Mouse (Mus musculus): Measurements from ENCODE around the gene Nudt21. TPM values are rescaled to one million over a fixed set of nuclear protein-coding genes. Genes with fewer than 3 reads are reported as not detected.
"Not testable (repeated sequence)": the region's sequence is repeated elsewhere in the genome, so short reads cannot be mapped to it uniquely, and the experiment has no call there.

Nudt21 gene
- polyA plus RNA-seq (2015; fragmentation: Nextera tagmentation; extraction: Ambion mirVana), result 64.7 and 73.1 TPM in 2 replicates

- Histone ChIP-seq H3K4me3 (peak within 1 kb of the TSS; percentile 81), H3K9me3 (replicated peaks) (no peaks in the 10 kb centered on the region), H3K36me3 (no peaks in the 10 kb centered on the region), H3K27ac (peak within 1 kb of the TSS; percentile 81), H3K27me3 (no peaks in the 10 kb centered on the region), H3K4me1 (replicated peaks) (peaks cover 31% of the 10 kb centered on the region), H3K9ac (peak within 1 kb of the TSS; percentile 68), H3K4me2 (peak within 1 kb of the TSS; percentile 85)
- peak; percentile 99 for ATAC-seq (replicated peaks; ENCODE audit: insufficient number of reproducible peaks, insufficient read depth, low FRiP score, low read depth)
- under 1% methylated on average over 41 of the region's 41 CpGs for WGBS
These were observed at the start of gene Nudt21, which contains the start of gene Ogfod1 for GRCm38 (mm10) chr8:94036944-94037524. TSS of gene Nudt21 (minus strand) at chr8:94037031. TSS of gene Ogfod1 (plus strand) at chr8:94037198.

- Histone ChIP-seq H3K4me2 (no peak overlapping the region), H3K9me3 (replicated peaks) (no peaks in the 10 kb centered on the region), H3K4me3 (no peak overlapping the region), H3K27ac (no peak overlapping the region), H3K4me1 (replicated peaks) (no peaks in the 10 kb centered on the region), H3K9ac (no peak overlapping the region), H3K27me3 (no peaks in the 10 kb centered on the region), H3K36me3 (no peaks in the 10 kb centered on the region)
- WGBS, result 83% methylated on average over 12 of the region's 12 CpGs
- ATAC-seq (replicated peaks; ENCODE audit: insufficient number of reproducible peaks, insufficient read depth, low FRiP score, low read depth), result no peak
These were observed 39.8 kb upstream of the Nudt21 start for GRCm38 (mm10) chr8:94076461-94077192.

GRCm38 (mm10) chr8:94068793-94069192 lies 32.0 kb upstream of the Nudt21 start:
- ATAC-seq (replicated peaks; ENCODE audit: insufficient number of reproducible peaks, insufficient read depth, low FRiP score, low read depth), result no peak
- H3K4me1 ChIP-seq (replicated peaks), result no peaks in the 10 kb centered on the region
- H3K9ac ChIP-seq, result no peak overlapping the region
- no peak overlapping the region for H3K27ac ChIP-seq
- no peak overlapping the region for H3K4me3 ChIP-seq
- no peaks in the 10 kb centered on the region for H3K9me3 ChIP-seq (replicated peaks)
- H3K4me2 ChIP-seq, result no peak overlapping the region
- peaks cover 7% of the 10 kb centered on the region for H3K36me3 ChIP-seq
- no peaks in the 10 kb centered on the region for H3K27me3 ChIP-seq
- WGBS, result 84% methylated on average over 7 of the region's 7 CpGs

GRCm38 (mm10) chr8:94066121-94066863 lies 29.5 kb upstream of the Nudt21 start:
- no peaks in the 10 kb centered on the region for H3K4me1 ChIP-seq (replicated peaks)
- H3K27me3 ChIP-seq, result no peaks in the 10 kb centered on the region
- 75% methylated on average over 11 of the region's 11 CpGs for WGBS
- peaks cover 21% of the 10 kb centered on the region for H3K36me3 ChIP-seq
- no peak for ATAC-seq (replicated peaks; ENCODE audit: insufficient number of reproducible peaks, insufficient read depth, low FRiP score, low read depth)
- H3K4me3 ChIP-seq, result no peak overlapping the region
- no peak overlapping the region for H3K9ac ChIP-seq
- H3K4me2 ChIP-seq, result no peak overlapping the region
- H3K9me3 ChIP-seq (replicated peaks), result no peaks in the 10 kb centered on the region
- H3K27ac ChIP-seq, result no peak overlapping the region

GRCm38 (mm10) chr8:94057157-94057854 lies 20.5 kb upstream of the Nudt21 start:
- Histone ChIP-seq H3K36me3 (peaks cover 31% of the 10 kb centered on the region; the same call in 1 of the 2 replicates), H3K4me1 (replicated peaks) (no peaks in the 10 kb centered on the region), H3K9ac (no peak overlapping the region), H3K27me3 (no peaks in the 10 kb centered on the region), H3K27ac (no peak overlapping the region), H3K4me2 (no peak overlapping the region), H3K4me3 (no peak overlapping the region), H3K9me3 (replicated peaks) (no peaks in the 10 kb centered on the region)
- no peak for ATAC-seq (replicated peaks; ENCODE audit: insufficient number of reproducible peaks, insufficient read depth, low FRiP score, low read depth)
- 62% methylated on average over 6 of the region's 6 CpGs for WGBS

GRCm38 (mm10) chr8:94052696-94053095 lies 15.9 kb upstream of the Nudt21 start:
- no peak for ATAC-seq (replicated peaks; ENCODE audit: insufficient number of reproducible peaks, insufficient read depth, low FRiP score, low read depth)
- Histone ChIP-seq H3K36me3 (peaks cover 16% of the 10 kb centered on the region; the same call in 1 of the 2 replicates), H3K9me3 (replicated peaks) (no peaks in the 10 kb centered on the region), H3K9ac (no peak overlapping the region), H3K4me1 (replicated peaks) (no peaks in the 10 kb centered on the region), H3K4me3 (no peak overlapping the region), H3K27me3 (no peaks in the 10 kb centered on the region), H3K27ac (no peak overlapping the region), H3K4me2 (no peak overlapping the region)
- 67% methylated on average over 12 of the region's 12 CpGs for WGBS

GRCm38 (mm10) chr8:94047845-94048244 lies 11.0 kb upstream of the Nudt21 start:
- no peaks in the 10 kb centered on the region for H3K27me3 ChIP-seq
- no peak overlapping the region for H3K9ac ChIP-seq
- ATAC-seq (replicated peaks; ENCODE audit: insufficient number of reproducible peaks, insufficient read depth, low FRiP score, low read depth), result no peak
- no peak overlapping the region for H3K4me3 ChIP-seq
- no peak overlapping the region for H3K4me2 ChIP-seq
- 0 out of 2 replicates have a peak, but pooled peaks cover 6% of the 10 kb centered on the region for H3K36me3 ChIP-seq
- WGBS, result 87% methylated on average over 2 of the region's 2 CpGs
- H3K4me1 ChIP-seq (replicated peaks), result no peaks in the 10 kb centered on the region
- H3K27ac ChIP-seq, result no peak overlapping the region
- no peaks in the 10 kb centered on the region for H3K9me3 ChIP-seq (replicated peaks)

- H3K27ac ChIP-seq, result 0 out of 2 replicates have a peak overlapping the region, but pooled peaks have one; percentile 58
- peak overlapping the region; percentile 85 for H3K4me2 ChIP-seq
- WGBS, result 8% methylated on average over 15 of the region's 15 CpGs
- peaks cover 27% of the 10 kb centered on the region for H3K4me1 ChIP-seq (replicated peaks)
- no peaks in the 10 kb centered on the region for H3K9me3 ChIP-seq (replicated peaks)
- no peak for ATAC-seq (replicated peaks; ENCODE audit: insufficient number of reproducible peaks, insufficient read depth, low FRiP score, low read depth)
- H3K4me3 ChIP-seq, result peak overlapping the region; percentile 81
- no peaks in the 10 kb centered on the region for H3K36me3 ChIP-seq
- H3K27me3 ChIP-seq, result no peaks in the 10 kb centered on the region
- H3K9ac ChIP-seq, result peak overlapping the region; percentile 68
These were observed 975 bp upstream of the Nudt21 start for GRCm38 (mm10) chr8:94037806-94038205.

GRCm38 (mm10) chr8:94036541-94036940 lies 290 bp downstream of the Nudt21 start:
- Histone ChIP-seq H3K9ac (peak overlapping the region; percentile 67), H3K4me3 (peak overlapping the region; percentile 81), H3K4me1 (replicated peaks) (peaks cover 31% of the 10 kb centered on the region), H3K4me2 (peak overlapping the region; percentile 61), H3K27ac (peak overlapping the region; percentile 81)
- ATAC-seq (replicated peaks; ENCODE audit: insufficient number of reproducible peaks, insufficient read depth, low FRiP score, low read depth), result peak; percentile 84
- not testable (repeated sequence) for H3K27me3 ChIP-seq; H3K9me3 ChIP-seq (replicated peaks); H3K36me3 ChIP-seq
- WGBS, result 0% methylated on average over 24 of the region's 32 CpGs

GRCm38 (mm10) chr8:94035200-94035599 lies 1.6 kb downstream of the Nudt21 start:
- Histone ChIP-seq H3K27ac (no peak overlapping the region), H3K4me1 (replicated peaks) (peaks cover 31% of the 10 kb centered on the region), H3K36me3 (peaks cover 8% of the 10 kb centered on the region; the same call in 1 of the 2 replicates), H3K4me3 (peak overlapping the region; percentile 11), H3K27me3 (no peaks in the 10 kb centered on the region), H3K4me2 (peak overlapping the region; percentile 61), H3K9me3 (replicated peaks) (no peaks in the 10 kb centered on the region), H3K9ac (no peak overlapping the region)
- no peak for ATAC-seq (replicated peaks; ENCODE audit: insufficient number of reproducible peaks, insufficient read depth, low FRiP score, low read depth)
- 39% methylated on average over 5 of the region's 5 CpGs for WGBS

- 85% methylated on average over 3 of the region's 3 CpGs for WGBS
These were observed 3.2 kb downstream of the Nudt21 start for GRCm38 (mm10) chr8:94033601-94034000.

More at GRCm38 (mm10) chr8:94033601-94034000, 3.2 kb downstream of the Nudt21 start:
- Histone ChIP-seq H3K36me3 (peaks cover 22% of the 10 kb centered on the region), H3K9me3 (replicated peaks) (no peaks in the 10 kb centered on the region), H3K27me3 (no peaks in the 10 kb centered on the region), H3K4me1 (replicated peaks) (peaks cover 31% of the 10 kb centered on the region), H3K4me2 (no peak overlapping the region), H3K4me3 (no peak overlapping the region), H3K9ac (no peak overlapping the region), H3K27ac (no peak overlapping the region)
- ATAC-seq (replicated peaks; ENCODE audit: insufficient number of reproducible peaks, insufficient read depth, low FRiP score, low read depth), result no peak
